ENCODE assay signal across 8 mouse cellular contexts in the genomic region with DNA sequence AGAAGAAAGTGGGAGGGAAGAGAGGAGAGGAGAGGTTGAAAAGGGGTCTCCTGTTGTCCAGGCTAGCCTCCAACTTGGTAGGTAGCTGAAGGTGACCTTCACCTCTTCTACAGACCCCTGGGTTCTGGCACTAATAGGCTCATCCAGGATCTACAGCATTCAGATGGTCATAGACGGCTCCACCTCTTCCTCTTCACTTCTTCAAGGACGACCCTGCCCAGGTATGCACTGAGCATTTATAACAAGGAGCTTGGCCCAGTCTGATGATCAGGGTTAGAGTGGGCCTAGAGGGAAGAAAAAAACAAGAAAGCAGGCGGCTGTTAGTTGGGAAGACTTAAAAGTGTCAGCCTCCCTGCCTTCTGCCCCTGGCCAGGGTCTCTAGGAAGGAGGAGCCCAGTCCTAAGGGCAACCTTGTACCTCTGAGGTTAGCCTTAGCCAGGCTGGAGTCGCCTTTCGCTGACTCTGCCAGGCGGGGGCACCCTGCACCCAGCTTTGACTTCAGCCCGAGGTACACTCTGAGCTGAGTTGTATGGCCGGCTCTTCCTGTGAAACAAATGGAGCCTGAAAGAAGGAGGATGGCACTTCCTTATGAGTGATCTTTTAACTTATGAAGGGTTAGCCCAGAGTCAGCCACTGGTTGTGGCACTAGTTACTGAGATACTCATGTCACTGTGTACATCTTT. TPM values are rescaled to one million over a fixed set of nuclear protein-coding genes. Genes with fewer than 3 reads are reported as not detected.
DNase-seq lines count a peak whose midpoint lies in the region; ATAC-seq and TF ChIP-seq lines count a peak whose summit lies in the region.

No protein-coding gene starts in this region.

- no peak overlapping the region for H3K9ac ChIP-seq in heart, embryonic 14.5 days (ENCODE audit: low read length)
- H3K9ac ChIP-seq in lung, embryonic 16.5 days (ENCODE audit: low read length): no peak overlapping the region

- no peak overlapping the region for H3K4me3 ChIP-seq in cortical plate, adult 2 months (ENCODE audit: insufficient read depth, low read length)
- H3K4me3 ChIP-seq in heart, embryonic 14.5 days (ENCODE audit: control insufficient read depth in 1 of 2, insufficient read depth in 1 of 2, low read depth in 1 of 2, low read length in 2 of 2): no peak overlapping the region
- no peak overlapping the region for H3K4me3 ChIP-seq in layer of hippocampus, adult 2 months
- H3K4me3 ChIP-seq in lung, embryonic 16.5 days (ENCODE audit: low read length): no peak overlapping the region

- no peak overlapping the region for H3K27ac ChIP-seq in cortical plate, adult 2 months (ENCODE audit: insufficient read depth, low read length)
- H3K27ac ChIP-seq in heart, embryonic 14.5 days (replicated peaks in 1 of 2; ENCODE audit: control insufficient read depth in 1 of 2, insufficient read depth in 1 of 2, low read depth in 2 of 2, low read length in 2 of 2): no peak overlapping the region
- no peak overlapping the region for H3K27ac ChIP-seq in layer of hippocampus, adult 2 months
- H3K27ac ChIP-seq in lung, embryonic 16.5 days (ENCODE audit: low read length): no peak overlapping the region

- H3K36me3 ChIP-seq in heart, embryonic 14.5 days (ENCODE audit: control insufficient read depth, insufficient read depth, low read length): no peaks in the 10 kb centered on the region
- no peaks in the 10 kb centered on the region for H3K36me3 ChIP-seq in lung, embryonic 16.5 days (ENCODE audit: control insufficient read depth, insufficient read depth, low read length)

- peak; percentile 66 for TF ChIP-seq CTCF in cortical plate, adult 2 months (IDR thresholded peaks at IDR 0.05; ENCODE audit: extremely low read depth, insufficient read depth, low read length)
- peak; percentile 88 for TF ChIP-seq CTCF in layer of hippocampus, adult 2 months (conservative IDR thresholded peaks at IDR 0.05)

- ATAC-seq in heart, embryonic 14.5 days (ENCODE audit: insufficient number of reproducible peaks, insufficient read depth, low FRiP score, low read depth): peak; percentile 73; the same call in 1 of the 2 replicates
- peak; percentile 76 for ATAC-seq in lung, embryonic 16.5 days (ENCODE audit: low read depth)

- no peaks in the 10 kb centered on the region for H3K4me1 ChIP-seq in cortical plate, adult 2 months (ENCODE audit: control insufficient read depth, insufficient read depth, low read length)
- no peaks in the 10 kb centered on the region for H3K4me1 ChIP-seq in heart, embryonic 14.5 days (ENCODE audit: control insufficient read depth in 2 of 2, insufficient read depth in 2 of 2, low read length in 2 of 2)
- no peaks in the 10 kb centered on the region for H3K4me1 ChIP-seq in lung, embryonic 16.5 days (replicated peaks; ENCODE audit: control insufficient read depth, insufficient read depth, low read length)

- TF ChIP-seq POLR2A in cortical plate, adult 2 months (IDR thresholded peaks at IDR 0.05; ENCODE audit: extremely low read depth, insufficient read depth, low read length): no peak

- H3K9me3 ChIP-seq in heart, embryonic 14.5 days (ENCODE audit: control insufficient read depth, low read length): no peaks in the 10 kb centered on the region
- H3K9me3 ChIP-seq in lung, embryonic 16.5 days (ENCODE audit: control insufficient read depth, low read length): no peaks in the 10 kb centered on the region

- no peak overlapping the region for H3K4me2 ChIP-seq in heart, embryonic 14.5 days (ENCODE audit: low read length)
- H3K4me2 ChIP-seq in lung, embryonic 16.5 days (ENCODE audit: low read depth, low read length): no peak overlapping the region

- no peaks in the 10 kb centered on the region for H3K27me3 ChIP-seq in heart, embryonic 14.5 days (ENCODE audit: control insufficient read depth, insufficient read depth, low read length)
- no peaks in the 10 kb centered on the region for H3K27me3 ChIP-seq in lung, embryonic 16.5 days (ENCODE audit: control insufficient read depth, insufficient read depth, low read depth, low read length)

- DNase-seq in CD4-positive, CD25-positive, alpha-beta regulatory T cell, adult 2 months (ENCODE audit: low read depth, low spot score): peak; percentile 82
- peak; percentile 43 for DNase-seq in WW6 (ENCODE audit: low read depth, low spot score)
- peak; percentile 34 to 73 for DNase-seq in layer of hippocampus, adult 2 months (ENCODE audit: low spot score in 2 of 2)
- peak; percentile 58 to 66 for DNase-seq in right cerebral cortex, adult 2 months (ENCODE audit: low spot score in 2 of 2)
- peak; percentile 52 to 72 for DNase-seq in urinary bladder, postnatal 36 days (ENCODE audit: low spot score in 2 of 2)

- 17% methylated on average over 8 of the region's 8 CpGs for WGBS in heart, embryonic 14.5 days
- WGBS in lung, embryonic 16.5 days: 12% methylated on average over 8 of the region's 8 CpGs

RNA-seq across cellular contexts. Expression of a gene that starts 8.0 kb away (rescaled TPM):
- polyA plus RNA-seq in cortical plate, adult 2 months (2012; rRNA removed): 28.5 and 30.6 TPM in 2 replicates
- polyA plus RNA-seq in heart, embryonic 14.5 days (2014; fragmentation: Nextera tagmentation; extraction: Ambion mirVana): 46.0 and 46.7 TPM in 2 replicates
- 10 to 100 TPM; 14.6 to 16.2 TPM for total RNA-seq in layer of hippocampus, adult 2 months (2021)
- polyA plus RNA-seq in lung, embryonic 16.5 days (2015; fragmentation: Nextera tagmentation; extraction: Ambion mirVana): 50.9 and 51.0 TPM in 2 replicates

RNA-seq across cellular contexts. Expression of a gene that starts 51.0 kb away (rescaled TPM):
- polyA plus RNA-seq in cortical plate, adult 2 months (2012; rRNA removed): 18.5 and 20.6 TPM in 2 replicates
- polyA plus RNA-seq in heart, embryonic 14.5 days (2014; fragmentation: Nextera tagmentation; extraction: Ambion mirVana): 37.1 and 39.8 TPM in 2 replicates
- 10 to 100 TPM; 58.7 to 60.1 TPM for total RNA-seq in layer of hippocampus, adult 2 months (2021)
- 54.4 and 55.6 TPM in 2 replicates for polyA plus RNA-seq in lung, embryonic 16.5 days (2015; fragmentation: Nextera tagmentation; extraction: Ambion mirVana)
